Mouse (Mus musculus) embryonic facial prominence, embryonic 12.5 days (tissue): ENCODE data around the gene Vmn2r60. TPM values are rescaled to one million over a fixed set of nuclear protein-coding genes. Genes with fewer than 3 reads are reported as not detected.
"Not testable (repeated sequence)": the region's sequence is repeated elsewhere in the genome, so short reads cannot be mapped to it uniquely, and the experiment has no call there.

ENCODE experiments used
- ATAC-seq: fragments of 200-750 bp; cut with Nextera tagmentation; 2 replicates; pipeline ENCODE4 v1.8.0; 2017; ENCODE audit not compliant: insufficient number of reproducible peaks, insufficient read depth, low FRiP score, low TSS enrichment
- H3K27ac ChIP-seq: fragments of 300-500 bp; sonication (generic); 2 replicates; pipeline ENCODE4 v1.5.1; 2016; ENCODE audit warnings: mild to moderate bottlenecking
- H3K27me3 ChIP-seq: fragments of 300-500 bp; sonication (generic); 2 replicates; pipeline ENCODE4 v1.6.1; 2016; ENCODE audit warnings: mild to moderate bottlenecking, moderate library complexity
- H3K36me3 ChIP-seq: fragments of 300-500 bp; sonication (generic); 2 replicates; pipeline ENCODE4 v1.6.1; 2016; ENCODE audit warnings: mild to moderate bottlenecking
- H3K4me1 ChIP-seq: fragments of 300-500 bp; sonication (generic); 2 replicates; pipeline ENCODE4 v1.6.1; 2016
- H3K4me2 ChIP-seq: fragments of 300-500 bp; sonication (generic); replicated peaks from 2 replicates; pipeline ENCODE4 v1.6.1; 2016; ENCODE audit warnings: mild to moderate bottlenecking, moderate library complexity
- H3K4me3 ChIP-seq: fragments of 300-500 bp; sonication (generic); 2 replicates; pipeline ENCODE4 v1.5.1; 2016; ENCODE audit warnings: mild to moderate bottlenecking
- H3K9ac ChIP-seq: fragments of 300-500 bp; sonication (generic); 2 replicates; pipeline ENCODE4 v1.6.1; 2016; ENCODE audit warnings: mild to moderate bottlenecking, moderate library complexity
- H3K9me3 ChIP-seq: fragments of 300-500 bp; sonication (generic); 2 replicates; pipeline ENCODE4 v1.6.1; 2016; ENCODE audit warnings: mild to moderate bottlenecking, moderate library complexity
- WGBS: fragments of 180-500 bp; shearing (Covaris S2); methylation state at CpG from one replicate; pipeline ENCODE4 v1.1.7; 2016; 5-methylcytosine and 5-hydroxymethylcytosine counted together
- polyA plus RNA-seq: library from polyadenylated mRNA; unstranded; fragments of >200 nt; fragmentation: Nextera tagmentation; extraction: Ambion mirVana; gene quantifications from 2 replicates; pipeline ENCODE4 v1.2.1, GENCODE M21; 2016

Vmn2r60 gene
- polyA plus RNA-seq: not detected in 2 replicates

DNA sequence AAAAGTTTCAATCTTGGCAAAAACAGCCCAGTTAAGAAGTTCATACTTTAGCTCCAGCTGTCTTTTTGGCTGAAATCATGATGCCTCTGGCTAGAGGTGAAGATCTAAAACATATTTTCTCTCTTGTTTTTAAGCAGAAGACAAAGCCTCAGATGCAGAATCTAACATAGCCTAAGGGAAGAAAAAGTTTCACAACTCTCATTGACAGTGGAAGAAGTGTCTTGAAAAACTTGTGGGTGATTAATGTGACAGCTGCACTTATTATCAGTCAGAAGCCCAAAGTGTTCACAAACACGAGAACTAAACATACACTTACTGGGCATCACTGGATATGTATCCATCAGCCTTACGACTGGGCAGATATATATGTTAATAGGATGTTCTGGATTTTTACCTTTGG is at the start of gene Vmn2r60:
Gene Vmn2r60, plus strand, starts transcription at position 301 of the 400 bp plus-strand sequence.
- no peak for ATAC-seq
- no peak within 1 kb of the TSS for H3K9ac ChIP-seq
- no peak within 1 kb of the TSS for H3K27ac ChIP-seq
- no peaks in the 10 kb centered on the region for H3K4me1 ChIP-seq
- H3K9me3 ChIP-seq: peaks cover 10% of the 10 kb centered on the region; the same call in 1 of the 2 replicates
- 77% methylated on average over 2 of the region's 2 CpGs for WGBS
- no peak within 1 kb of the TSS for H3K4me3 ChIP-seq
- H3K36me3 ChIP-seq: no peaks in the 10 kb centered on the region
- no peaks in the 10 kb centered on the region for H3K27me3 ChIP-seq
- no peak within 1 kb of the TSS for H3K4me2 ChIP-seq

DNA sequence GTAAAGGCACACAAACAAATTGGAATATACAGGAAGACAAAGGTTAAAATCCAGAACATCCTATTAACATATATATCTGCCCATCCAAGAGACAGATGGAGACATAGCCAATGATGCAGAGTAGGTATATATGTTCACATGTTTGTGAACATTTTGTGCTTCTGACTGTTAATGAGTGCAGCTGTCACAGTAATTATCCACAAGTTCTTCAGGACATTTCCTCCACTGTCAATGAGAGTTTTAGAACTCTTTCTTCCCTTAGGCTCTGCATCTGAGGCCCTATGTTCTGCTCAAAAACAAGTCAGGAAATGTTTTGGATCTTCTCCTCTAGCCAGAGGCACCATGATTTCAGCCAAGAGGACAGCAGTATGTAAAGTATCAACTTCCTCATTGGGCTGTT is 48.6 kb upstream of the Vmn2r60 start, which contains the start of gene Vmn2r59:
Gene Vmn2r59, minus strand, starts transcription at position 101 of the 400 bp plus-strand sequence.
- H3K27ac ChIP-seq: no peak within 1 kb of the TSS
- no peak within 1 kb of the TSS for H3K4me3 ChIP-seq
- no peaks in the 10 kb centered on the region for H3K9me3 ChIP-seq
- no peaks in the 10 kb centered on the region for H3K36me3 ChIP-seq
- H3K27me3 ChIP-seq: no peaks in the 10 kb centered on the region
- no peaks in the 10 kb centered on the region for H3K4me1 ChIP-seq
- H3K9ac ChIP-seq: no peak within 1 kb of the TSS
- H3K4me2 ChIP-seq: no peak within 1 kb of the TSS
- no peak for ATAC-seq

DNA sequence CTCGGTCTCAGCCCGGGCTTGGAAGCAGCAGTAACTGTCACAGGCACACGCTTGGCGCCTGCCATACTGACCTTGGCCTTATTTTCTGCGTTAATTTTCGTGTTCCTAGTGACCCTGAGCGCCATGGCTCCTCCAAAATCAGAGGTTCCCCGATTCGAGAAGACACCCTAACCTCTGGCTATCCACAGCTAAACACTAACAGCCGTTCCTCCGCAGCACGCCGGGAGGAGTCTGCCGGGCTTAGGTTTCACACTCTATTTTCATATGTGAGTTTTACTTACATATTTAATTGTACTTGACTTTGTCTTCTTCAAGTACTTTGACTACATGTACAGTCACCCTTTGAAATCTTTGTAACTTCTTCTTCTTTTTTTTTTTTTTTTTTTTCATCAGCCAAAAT is 509 bp upstream of the Vmn2r60 start:
- H3K9me3 ChIP-seq: peaks cover 13% of the 10 kb centered on the region; the same call in 1 of the 2 replicates
- not testable (repeated sequence) for H3K27me3 ChIP-seq, H3K36me3 ChIP-seq, H3K4me3 ChIP-seq, H3K4me2 ChIP-seq, H3K27ac ChIP-seq, H3K4me1 ChIP-seq, H3K9ac ChIP-seq, ATAC-seq
- 79% methylated on average over 14 of the region's 14 CpGs for WGBS

Other genes with a start within 250 kb of the Vmn2r60 start
- gene Vmn2r58, start 235.1 kb upstream of the Vmn2r60 start, polyA plus RNA-seq: not detected in 2 replicates
- gene Vmn2r59, start 48.7 kb upstream of the Vmn2r60 start, polyA plus RNA-seq: not detected in 2 replicates
- not detected in 2 replicates for gene Vmn2r61, start 152.3 kb downstream of the Vmn2r60 start, polyA plus RNA-seq